Mouse (Mus musculus): ENCODE results near the gene Lhcgr.

DNA sequence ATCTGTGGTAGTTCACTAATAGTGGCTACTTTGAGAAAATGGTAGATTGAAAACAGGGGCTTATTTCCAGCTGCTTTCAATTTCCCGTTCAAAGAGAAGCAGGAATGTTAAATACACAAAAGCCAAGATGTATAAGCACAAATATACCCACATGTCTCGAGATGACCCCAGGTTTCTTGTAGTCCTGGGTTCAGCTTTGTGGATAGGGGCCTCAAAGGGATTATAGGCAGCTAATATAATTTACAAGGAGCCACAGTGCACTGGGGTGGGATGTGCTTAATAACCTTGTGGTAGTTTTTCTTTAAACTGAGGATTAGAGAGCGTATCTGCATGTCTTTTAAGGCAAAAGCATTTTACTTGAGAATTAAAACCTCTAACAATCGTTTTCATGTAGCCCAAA is 121.0 kb downstream of the Lhcgr start:
- TF ChIP-seq CTCF (IDR thresholded peaks at IDR 0.05; ENCODE audit: low read depth, low read length) (no peak), POLR2A (IDR thresholded peaks at IDR 0.05; ENCODE audit: extremely low read depth, insufficient read depth, low read length) (no peak)

All from liver, adult 2 months (tissue).